Comparison of ENCODE assay signal across 9 mouse cellular contexts in the genomic region with DNA sequence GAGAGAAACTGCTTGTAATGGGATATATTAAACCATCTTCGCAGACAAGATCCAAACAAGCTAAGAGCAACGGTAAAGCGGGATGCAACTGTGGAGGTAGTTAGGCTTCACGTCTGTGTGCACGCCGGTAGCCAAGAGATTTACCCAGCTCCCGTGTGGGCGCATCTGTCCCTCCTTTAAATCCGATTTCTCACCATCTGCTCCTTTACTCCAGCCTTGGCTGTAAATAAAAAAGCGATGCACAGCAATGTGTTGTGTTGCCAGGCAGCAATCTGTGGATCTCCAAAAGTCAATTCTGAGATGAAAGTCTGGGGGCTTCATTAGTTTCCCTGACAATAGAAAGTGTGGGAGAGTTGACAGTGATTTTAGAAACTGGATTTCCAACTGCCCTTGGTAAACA. TPM values are rescaled to one million over a fixed set of nuclear protein-coding genes. Genes with fewer than 3 reads are reported as not detected.
A peak's percentile ranks its signal among the peaks of the same experiment; 100 is the strongest.
DNase-seq lines count a peak whose midpoint lies in the region; ATAC-seq and TF ChIP-seq lines count a peak whose summit lies in the region.
"Had no signal": no experiment of that assay in that cellular context is flagged by ENCODE, and none has a peak within 500 bp of the region (broad histone marks: within the 10 kb centered on the region; RNA-seq: fewer than 3 reads in every experiment).

No protein-coding gene starts in this region.

- 94% methylated on average over 10 of the region's 10 CpGs for WGBS in heart, embryonic 10.5 days

- TF ChIP-seq EP300 in ES-Bruce4 (IDR thresholded peaks at IDR 0.05; ENCODE audit: insufficient read depth, low read depth, low read length): no peak

- H3K79me2 ChIP-seq in myocyte (ENCODE audit: control insufficient read depth, insufficient read depth): no peaks in the 10 kb centered on the region

- no peak for TF ChIP-seq CTCF in ES-Bruce4 (IDR thresholded peaks at IDR 0.05; ENCODE audit: low read depth, low read length)
- no peak for TF ChIP-seq CTCF in layer of hippocampus, adult 2 months (conservative IDR thresholded peaks at IDR 0.05)

- no peak overlapping the region for H3K9ac ChIP-seq in ES-Bruce4 (ENCODE audit: low read depth, poor library complexity, severe bottlenecking)
- H3K9ac ChIP-seq: lung, embryonic 14.5 days; stomach, embryonic 15.5 days had no signal

- no peaks in the 10 kb centered on the region for H3K9me3 ChIP-seq in ES-Bruce4 (replicated peaks; ENCODE audit: control insufficient read depth, insufficient read depth, low read length, poor library complexity, severe bottlenecking)
- no peaks in the 10 kb centered on the region for H3K9me3 ChIP-seq in heart, embryonic 10.5 days
- H3K9me3 ChIP-seq: stomach, embryonic 15.5 days had no signal

- peak overlapping the region; percentile 49 for H3K27ac ChIP-seq in ES-Bruce4 (ENCODE audit: insufficient read depth, low read length)
- peak overlapping the region; percentile 55; the same call in 1 of the 2 replicates for H3K27ac ChIP-seq in layer of hippocampus, adult 2 months
- no peak overlapping the region for H3K27ac ChIP-seq in heart, embryonic 10.5 days
- H3K27ac ChIP-seq: stomach, embryonic 15.5 days had no signal

- no peak overlapping the region for H3ac ChIP-seq in myocyte (ENCODE audit: control insufficient read depth, insufficient read length)

- H3K27me3 ChIP-seq in ES-Bruce4 (ENCODE audit: control insufficient read depth, insufficient read depth, low read length, poor library complexity, severe bottlenecking): no peaks in the 10 kb centered on the region
- no peaks in the 10 kb centered on the region for H3K27me3 ChIP-seq in myocyte (ENCODE audit: control insufficient read depth, insufficient read depth, insufficient read length)
- H3K27me3 ChIP-seq in heart, embryonic 10.5 days (ENCODE audit: insufficient read depth, poor library complexity, severe bottlenecking): no peaks in the 10 kb centered on the region
- H3K27me3 ChIP-seq: stomach, embryonic 15.5 days had no signal

- TF ChIP-seq POLR2A in ES-Bruce4 (IDR thresholded peaks at IDR 0.05; ENCODE audit: insufficient read depth, low read length) (no peak), myocyte (IDR thresholded peaks at IDR 0.05; ENCODE audit: insufficient read length, low read depth) (no peak)

- ATAC-seq in megakaryocyte, adult 5-6 weeks (ENCODE audit: poor library complexity, severe bottlenecking): no peak

- H3K4me2 ChIP-seq in myocyte (ENCODE audit: low read depth): peak overlapping the region; percentile 54
- H3K4me2 ChIP-seq: lung, embryonic 14.5 days; stomach, embryonic 15.5 days had no signal

- H3K4me1 ChIP-seq in ES-Bruce4 (ENCODE audit: control insufficient read depth, insufficient read depth, low read length): peaks cover 13% of the 10 kb centered on the region
- H3K4me1 ChIP-seq in heart, embryonic 10.5 days: peaks cover 23% of the 10 kb centered on the region

- H3K36me3 ChIP-seq in ES-Bruce4 (ENCODE audit: control insufficient read depth, insufficient read depth, low read length, poor library complexity, severe bottlenecking) (no peaks in the 10 kb centered on the region), myocyte (ENCODE audit: control insufficient read depth, insufficient read depth) (no peaks in the 10 kb centered on the region)
- no peaks in the 10 kb centered on the region for H3K36me3 ChIP-seq in heart, embryonic 10.5 days
- H3K36me3 ChIP-seq: stomach, embryonic 15.5 days had no signal

- H3K4me3 ChIP-seq in ES-Bruce4 (ENCODE audit: low read depth, low read length): no peak overlapping the region
- H3K4me3 ChIP-seq in layer of hippocampus, adult 2 months: no peak overlapping the region
- no peak overlapping the region for H3K4me3 ChIP-seq in myocyte
- H3K4me3 ChIP-seq in heart, embryonic 10.5 days: no peak overlapping the region
- H3K4me3 ChIP-seq: stomach, embryonic 15.5 days had no signal

- peak; percentile 43 for DNase-seq in brain, embryonic 18.5 days (ENCODE audit: low read depth, low spot score)
- peak; percentile 35 to 76 for DNase-seq in layer of hippocampus, adult 2 months (ENCODE audit: low spot score in 2 of 2)
- DNase-seq in adrenal gland, adult (ENCODE audit: inconsistent age in 2 of 2, low spot score in 1 of 2): no peak
- DNase-seq in heart, embryonic 10.5 days (ENCODE audit: low spot score): no peak
- DNase-seq: lung, embryonic 14.5 days had no signal

TF ChIP-seq in myocyte, 11 proteins besides CTCF, POLR2A, EP300 and RAD21:
- TF ChIP-seq MAX (IDR thresholded peaks at IDR 0.05; ENCODE audit: low read depth) (no peak), MYOG (IDR thresholded peaks at IDR 0.05; ENCODE audit: control insufficient read depth in 1 of 3, insufficient read depth in 1 of 3, insufficient read length in 2 of 3, low read depth in 2 of 3) (no peak), POLR2AphosphoS2 (IDR thresholded peaks at IDR 0.05; ENCODE audit: insufficient read length, low read depth) (no peak), USF1 (IDR thresholded peaks at IDR 0.05; ENCODE audit: low read depth) (no peak), REST (IDR thresholded peaks at IDR 0.05; ENCODE audit: insufficient read depth, insufficient read length) (no peak), SRF (IDR thresholded peaks at IDR 0.05; ENCODE audit: control insufficient read depth, insufficient read length, low read depth) (no peak), TCF3 (IDR thresholded peaks at IDR 0.05; ENCODE audit: insufficient read length, low read depth) (no peak), CEBPB (IDR thresholded peaks at IDR 0.05; ENCODE audit: insufficient read depth, poor library complexity, severe bottlenecking) (no peak), MYOD1 (IDR thresholded peaks at IDR 0.05; ENCODE audit: control insufficient read depth in 1 of 3, insufficient read length in 2 of 3, low read depth in 2 of 3) (no peak), E2F4 (IDR thresholded peaks at IDR 0.05; ENCODE audit: insufficient read depth) (no peak)

RNA-seq across cellular contexts. Expression of gene Ralgps2, which starts 57.6 kb away (rescaled TPM):
- polyA plus RNA-seq in ES-Bruce4 (2011; ENCODE audit: insufficient read depth, insufficient read length, low read depth, missing spikeins): 50.5 and 65.8 TPM in 2 replicates
- total RNA-seq in layer of hippocampus, adult 2 months (2021): 10 to 100 TPM; 70.9 to 80.5 TPM
- polyA plus RNA-seq in myocyte (2012; fragmentation: generic; extraction: Trizol): 7.8 TPM
- 6.0 and 12.4 TPM in 2 replicates for total RNA-seq in megakaryocyte, adult 5-6 weeks (2015)
- 8.9 and 39.4 TPM in 2 replicates for total RNA-seq in megakaryocyte, adult 5-6 weeks (2017)
- 49.6 and 55.2 TPM in 2 replicates for polyA plus RNA-seq in heart, embryonic 10.5 days (2016; fragmentation: Nextera tagmentation; extraction: Ambion mirVana)

Comparison
In these comparisons a context has a peak if more than half of its experiments do, and no peak if none do; other contexts are left out.
1. DNase-seq: peak in brain, embryonic 18.5 days (single experiment) and layer of hippocampus, adult 2 months (2 of 2); none in adrenal gland, adult (0 of 2) and heart, embryonic 10.5 days (single experiment).